Mouse (Mus musculus): ENCODE measurements around the gene Prkab2.

Prkab2 gene

GRCm38 (mm10) chr3:97657655-97658411, at the start of gene Prkab2:
Gene Prkab2 (plus strand): TSS chr3:97658193.
- peak; percentile 99 for DNase-seq (ENCODE audit: low spot score in 2 of 2)

GRCm38 (mm10) chr3:97609201-97609844, 48.7 kb upstream of the Prkab2 start:
- DNase-seq (ENCODE audit: low spot score in 2 of 2) = no peak

GRCm38 (mm10) chr3:97609845-97610410, 48.1 kb upstream of the Prkab2 start, which contains the start of gene Chd1l:
Gene Chd1l (minus strand): TSS chr3:97610203.
- peak; percentile 85 to 92 for DNase-seq (ENCODE audit: low spot score in 2 of 2)

- DNase-seq (ENCODE audit: low spot score in 2 of 2) = no peak
Measured at GRCm38 (mm10) chr3:97611021-97611420, 47.0 kb upstream of the Prkab2 start.

- DNase-seq (ENCODE audit: low spot score in 2 of 2) = no peak
Measured at GRCm38 (mm10) chr3:97615154-97615553, 42.8 kb upstream of the Prkab2 start.

- DNase-seq (ENCODE audit: low spot score in 2 of 2) = no peak
Measured at GRCm38 (mm10) chr3:97615933-97616332, 42.1 kb upstream of the Prkab2 start.

GRCm38 (mm10) chr3:97617091-97617825, 40.7 kb upstream of the Prkab2 start:
- no peak for DNase-seq (ENCODE audit: low spot score in 2 of 2)

GRCm38 (mm10) chr3:97617899-97618298, 40.1 kb upstream of the Prkab2 start:
- no peak for DNase-seq (ENCODE audit: low spot score in 2 of 2)

- DNase-seq (ENCODE audit: low spot score in 2 of 2) = no peak
Measured at GRCm38 (mm10) chr3:97620657-97621056, 37.3 kb upstream of the Prkab2 start.

GRCm38 (mm10) chr3:97624611-97625010, 33.4 kb upstream of the Prkab2 start:
- no peak for DNase-seq (ENCODE audit: low spot score in 2 of 2)

- no peak for DNase-seq (ENCODE audit: low spot score in 2 of 2)
Measured at GRCm38 (mm10) chr3:97627893-97628292, 30.1 kb upstream of the Prkab2 start.

GRCm38 (mm10) chr3:97628391-97629001, 29.5 kb upstream of the Prkab2 start, which contains the start of gene Fmo5:
Gene Fmo5 (plus strand): TSS chr3:97628804.
- DNase-seq (ENCODE audit: low spot score in 2 of 2) = peak; percentile 84 to 85

- DNase-seq (ENCODE audit: low spot score in 2 of 2) = no peak
Measured at GRCm38 (mm10) chr3:97629941-97630340, 28.1 kb upstream of the Prkab2 start.

GRCm38 (mm10) chr3:97630746-97631145, 27.2 kb upstream of the Prkab2 start:
- DNase-seq (ENCODE audit: low spot score in 2 of 2) = no peak

GRCm38 (mm10) chr3:97631258-97631860, 26.6 kb upstream of the Prkab2 start:
- no peak for DNase-seq (ENCODE audit: low spot score in 2 of 2)

- DNase-seq (ENCODE audit: low spot score in 2 of 2) = no peak
Measured at GRCm38 (mm10) chr3:97633456-97633855, 24.5 kb upstream of the Prkab2 start.

GRCm38 (mm10) chr3:97634288-97634761, 23.7 kb upstream of the Prkab2 start:
- DNase-seq (ENCODE audit: low spot score in 2 of 2) = peak in 1 of 2 experiments; percentile 74

- DNase-seq (ENCODE audit: low spot score in 2 of 2) = no peak
Measured at GRCm38 (mm10) chr3:97641396-97641795, 16.6 kb upstream of the Prkab2 start.

GRCm38 (mm10) chr3:97642001-97642400, 16.0 kb upstream of the Prkab2 start:
- no peak for DNase-seq (ENCODE audit: low spot score in 2 of 2)

- no peak for DNase-seq (ENCODE audit: low spot score in 2 of 2)
Measured at GRCm38 (mm10) chr3:97648518-97648917, 9.5 kb upstream of the Prkab2 start.

GRCm38 (mm10) chr3:97649022-97649421, 9.0 kb upstream of the Prkab2 start:
- DNase-seq (ENCODE audit: low spot score in 2 of 2) = no peak

Data from urinary bladder, adult 18-20 months (tissue).